Mouse (Mus musculus): ENCODE measurements at regions not wholly inside any gene's neighbourhood (a gene's known extent, or its start where the extent isn't known, plus 50 kb on each side); places are given as distances from the start of the nearest gene placed in this dataset.

DNA sequence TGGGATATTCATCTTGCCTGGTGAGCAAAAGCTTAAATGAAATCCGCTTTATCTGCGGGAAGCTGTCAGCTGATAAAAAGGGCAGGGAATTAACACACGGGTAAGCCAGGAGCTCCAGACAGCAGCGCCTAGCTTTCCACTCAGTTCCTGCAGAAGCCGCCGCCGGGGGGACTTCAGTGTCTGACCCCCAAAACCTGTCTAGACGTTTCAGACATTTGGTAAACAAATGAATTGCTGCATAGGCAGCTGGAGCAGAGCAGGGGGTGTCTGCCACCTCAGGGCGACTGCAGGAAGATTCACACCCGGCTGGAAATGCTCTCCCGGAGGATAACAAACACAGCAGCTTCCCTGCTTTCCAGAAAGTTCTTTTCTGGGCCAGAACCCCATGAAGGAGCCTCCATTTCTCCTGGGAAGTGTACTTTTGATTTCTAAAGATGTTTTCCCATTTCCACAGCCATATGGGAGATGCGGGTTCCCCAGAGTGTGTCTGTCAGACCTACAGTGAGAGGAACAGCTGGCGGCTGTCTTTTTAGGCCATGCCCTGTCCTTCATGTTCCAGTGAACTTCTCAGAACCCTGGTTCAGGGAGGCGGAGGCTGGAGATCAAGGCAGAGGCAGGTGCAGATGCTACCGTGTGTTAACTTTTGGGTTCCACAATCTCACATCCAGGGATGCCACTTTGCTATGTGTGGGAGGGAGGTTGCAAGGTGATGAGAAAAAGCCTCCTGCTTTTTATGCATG is 58.7 kb upstream of the Pmepa1 start:
- ATAC-seq: no peak
- no peaks in the 10 kb centered on the region for H3K27me3 ChIP-seq (replicated peaks; ENCODE audit: control insufficient read depth, insufficient read depth, low read length)
- TF ChIP-seq CTCF (IDR thresholded peaks at IDR 0.05; ENCODE audit: low read depth): no peak
- H3K9ac ChIP-seq (ENCODE audit: low read depth, low read length): no peak overlapping the region
- no peaks in the 10 kb centered on the region for H3K9me3 ChIP-seq (ENCODE audit: control insufficient read depth)
- H3K27ac ChIP-seq (ENCODE audit: low read depth, low read length): no peak overlapping the region
- no peak overlapping the region for H3K4me3 ChIP-seq (ENCODE audit: low read depth, low read length)
- no peaks in the 10 kb centered on the region; the same call in 1 of the 2 replicates for H3K4me1 ChIP-seq (replicated peaks; ENCODE audit: control insufficient read depth, insufficient read depth, low read length)
- no peaks in the 10 kb centered on the region for H3K36me3 ChIP-seq (ENCODE audit: control insufficient read depth, insufficient read depth)
- H3K4me2 ChIP-seq (replicated peaks; ENCODE audit: low read depth): no peak overlapping the region
- whole genome bisulfite sequencing: 24% methylated on average over 15 of the region's 15 CpGs

DNA sequence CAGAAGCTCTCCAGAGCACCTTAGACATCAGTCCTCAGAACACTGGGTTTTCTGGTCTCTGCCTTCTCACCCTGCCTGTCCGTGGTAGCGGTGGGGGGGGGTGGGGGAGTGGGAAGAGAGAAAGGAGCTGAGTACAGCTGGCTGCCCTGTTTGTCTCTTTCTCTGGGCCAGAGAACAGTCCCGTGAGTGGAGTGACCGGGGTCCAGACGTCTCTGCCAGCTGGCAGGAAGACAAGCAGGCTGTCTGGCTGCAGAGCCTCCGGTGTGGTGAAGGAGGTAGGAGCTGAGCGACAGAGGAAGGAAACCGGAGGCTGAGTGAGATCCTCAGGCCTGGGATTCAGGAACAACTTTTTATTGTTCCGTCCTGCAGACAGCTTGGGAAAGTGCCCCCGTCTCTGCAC is 59.5 kb upstream of the Pmepa1 start:
- Histone ChIP-seq H3K36me3 (ENCODE audit: control insufficient read depth, insufficient read depth) (no peaks in the 10 kb centered on the region), H3K4me3 (ENCODE audit: low read depth, low read length) (no peak overlapping the region), H3K4me1 (replicated peaks; ENCODE audit: control insufficient read depth, insufficient read depth, low read length) (no peaks in the 10 kb centered on the region; the same call in 1 of the 2 replicates), H3K27ac (ENCODE audit: low read depth, low read length) (no peak overlapping the region), H3K9ac (ENCODE audit: low read depth, low read length) (no peak overlapping the region), H3K9me3 (ENCODE audit: control insufficient read depth) (no peaks in the 10 kb centered on the region), H3K27me3 (replicated peaks; ENCODE audit: control insufficient read depth, insufficient read depth, low read length) (no peaks in the 10 kb centered on the region), H3K4me2 (replicated peaks; ENCODE audit: low read depth) (no peak overlapping the region)
- 29% methylated on average over 10 of the region's 10 CpGs for WGBS
- no peak for TF ChIP-seq CTCF (IDR thresholded peaks at IDR 0.05; ENCODE audit: low read depth)
- ATAC-seq: 0 out of 2 replicates have a peak, but pooled peaks have one; percentile 10

DNA sequence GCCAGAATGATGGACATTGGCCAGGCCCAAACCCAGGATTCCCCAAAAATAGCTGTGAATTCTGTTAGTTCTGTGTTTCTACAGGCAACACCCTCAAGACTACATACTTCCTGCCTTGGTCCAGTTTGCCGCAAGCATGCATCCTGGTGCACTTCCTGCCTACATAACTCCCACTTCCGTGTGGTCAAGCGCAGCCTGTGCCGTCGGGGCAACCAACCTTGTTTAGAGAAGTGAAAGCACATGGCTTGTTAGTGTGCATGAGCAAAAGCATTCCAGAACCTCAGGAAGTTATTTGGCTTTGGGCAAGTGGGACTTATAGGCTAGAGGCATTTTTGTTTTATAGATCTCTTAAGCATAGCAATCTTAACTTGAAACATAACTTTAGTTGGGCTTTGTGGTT is 61.3 kb upstream of the Pmepa1 start:
- Histone ChIP-seq H3K27me3 (replicated peaks; ENCODE audit: control insufficient read depth, insufficient read depth, low read length) (no peaks in the 10 kb centered on the region), H3K4me1 (replicated peaks; ENCODE audit: control insufficient read depth, insufficient read depth, low read length) (no peaks in the 10 kb centered on the region; the same call in 1 of the 2 replicates), H3K4me3 (ENCODE audit: low read depth, low read length) (no peak overlapping the region), H3K9ac (ENCODE audit: low read depth, low read length) (no peak overlapping the region), H3K4me2 (replicated peaks; ENCODE audit: low read depth) (no peak overlapping the region), H3K9me3 (ENCODE audit: control insufficient read depth) (no peaks in the 10 kb centered on the region), H3K27ac (ENCODE audit: low read depth, low read length) (no peak overlapping the region), H3K36me3 (ENCODE audit: control insufficient read depth, insufficient read depth) (no peaks in the 10 kb centered on the region)
- ATAC-seq: no peak
- WGBS: 73% methylated on average over 5 of the region's 5 CpGs
- no peak for TF ChIP-seq CTCF (IDR thresholded peaks at IDR 0.05; ENCODE audit: low read depth)

DNA sequence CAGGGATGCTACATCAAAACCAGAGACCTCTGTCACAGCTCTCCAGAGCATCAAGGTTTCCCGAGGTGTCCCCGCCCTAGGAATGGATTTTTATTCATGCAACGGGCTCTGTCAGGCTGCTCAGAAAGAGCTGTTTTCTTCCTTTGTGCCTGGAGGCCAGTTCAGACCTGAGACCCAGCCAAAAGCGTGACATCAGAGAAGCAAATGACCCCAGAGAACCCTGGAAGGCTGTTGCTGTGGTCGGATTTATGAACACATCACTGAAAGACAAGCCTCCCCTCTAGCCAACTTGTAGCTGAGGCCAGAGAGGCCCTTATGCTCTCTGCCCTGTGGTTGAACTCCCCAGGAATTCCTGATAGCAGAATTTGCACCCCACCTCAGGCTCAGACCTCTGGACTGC is 62.3 kb upstream of the Pmepa1 start:
- Histone ChIP-seq H3K9me3 (ENCODE audit: control insufficient read depth) (no peaks in the 10 kb centered on the region), H3K9ac (ENCODE audit: low read depth, low read length) (no peak overlapping the region), H3K4me2 (replicated peaks; ENCODE audit: low read depth) (no peak overlapping the region), H3K27me3 (replicated peaks; ENCODE audit: control insufficient read depth, insufficient read depth, low read length) (no peaks in the 10 kb centered on the region), H3K4me1 (replicated peaks; ENCODE audit: control insufficient read depth, insufficient read depth, low read length) (no peaks in the 10 kb centered on the region; the same call in 1 of the 2 replicates), H3K4me3 (ENCODE audit: low read depth, low read length) (no peak overlapping the region), H3K27ac (ENCODE audit: low read depth, low read length) (no peak overlapping the region), H3K36me3 (ENCODE audit: control insufficient read depth, insufficient read depth) (no peaks in the 10 kb centered on the region)
- no peak for TF ChIP-seq CTCF (IDR thresholded peaks at IDR 0.05; ENCODE audit: low read depth)
- 52% methylated on average over 5 of the region's 5 CpGs for WGBS
- no peak for ATAC-seq

DNA sequence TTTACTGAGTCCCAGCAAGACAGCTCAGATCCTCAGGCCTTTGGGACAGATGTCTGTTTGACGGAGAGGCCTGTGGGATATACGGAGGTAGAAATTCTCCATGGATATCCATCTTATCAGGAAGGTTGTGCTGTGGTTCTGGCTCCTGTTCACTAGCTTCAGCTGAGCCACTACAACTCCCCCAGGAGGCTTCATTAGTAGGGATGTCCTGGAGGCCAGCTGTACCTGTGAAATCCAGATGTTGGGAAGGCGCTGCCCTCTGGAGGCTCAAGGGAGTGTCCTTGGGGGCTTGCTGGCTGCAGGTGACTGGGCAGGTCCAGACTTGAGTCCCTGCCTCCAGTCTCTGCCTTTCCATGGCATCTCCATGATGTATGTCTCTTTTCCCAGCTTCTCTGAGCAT is 62.9 kb upstream of the Pmepa1 start:
- Histone ChIP-seq H3K9ac (ENCODE audit: low read depth, low read length) (no peak overlapping the region), H3K27me3 (replicated peaks; ENCODE audit: control insufficient read depth, insufficient read depth, low read length) (no peaks in the 10 kb centered on the region), H3K27ac (ENCODE audit: low read depth, low read length) (no peak overlapping the region), H3K4me1 (replicated peaks; ENCODE audit: control insufficient read depth, insufficient read depth, low read length) (no peaks in the 10 kb centered on the region; the same call in 1 of the 2 replicates), H3K9me3 (ENCODE audit: control insufficient read depth) (0 out of 2 replicates have a peak, but pooled peaks cover under 1% of the 10 kb centered on the region), H3K36me3 (ENCODE audit: control insufficient read depth, insufficient read depth) (no peaks in the 10 kb centered on the region), H3K4me3 (ENCODE audit: low read depth, low read length) (no peak overlapping the region), H3K4me2 (replicated peaks; ENCODE audit: low read depth) (no peak overlapping the region)
- no peak for ATAC-seq
- 89% methylated on average over 3 of the region's 3 CpGs for WGBS
- peak; percentile 46 for TF ChIP-seq CTCF (IDR thresholded peaks at IDR 0.05; ENCODE audit: low read depth)

DNA sequence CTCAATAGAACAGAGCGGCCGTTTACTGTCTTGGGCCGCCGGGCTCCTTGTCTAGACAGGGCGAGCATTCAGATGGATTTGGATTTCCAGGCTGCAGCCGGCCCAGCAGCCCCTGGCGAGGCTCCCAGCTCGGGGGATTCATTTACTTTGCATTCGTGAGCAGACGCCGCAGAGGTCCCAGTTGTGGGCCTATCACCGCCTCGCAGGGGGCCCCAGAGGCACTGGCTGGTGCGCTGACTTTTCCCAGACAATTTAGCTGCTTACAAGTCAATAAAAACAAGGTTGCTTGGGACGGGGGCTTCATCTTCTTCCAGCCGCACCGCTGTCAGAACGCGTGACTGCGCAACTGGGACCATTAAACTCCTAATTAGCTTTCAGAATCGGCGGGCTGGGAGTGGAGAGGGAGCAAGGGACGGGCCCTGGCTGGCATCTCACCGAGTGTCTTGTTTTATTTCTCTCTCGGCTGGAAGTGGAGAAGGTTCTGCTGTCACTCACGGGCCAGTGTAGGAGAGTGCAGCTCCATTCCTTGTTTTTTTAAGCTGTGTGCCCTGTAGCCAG is 63.8 kb upstream of the Pmepa1 start:
- no peak overlapping the region for H3K9ac ChIP-seq (ENCODE audit: low read depth, low read length)

More for the DNA sequence above, 63.8 kb upstream of the Pmepa1 start:
- Histone ChIP-seq H3K4me3 (ENCODE audit: low read depth, low read length) (peak overlapping the region; percentile 5; the same call in 1 of the 2 replicates), H3K27ac (ENCODE audit: low read depth, low read length) (no peak overlapping the region), H3K27me3 (replicated peaks; ENCODE audit: control insufficient read depth, insufficient read depth, low read length) (no peaks in the 10 kb centered on the region), H3K4me2 (replicated peaks; ENCODE audit: low read depth) (peak overlapping the region; percentile 44), H3K4me1 (replicated peaks; ENCODE audit: control insufficient read depth, insufficient read depth, low read length) (no peaks in the 10 kb centered on the region; the same call in 1 of the 2 replicates), H3K9me3 (ENCODE audit: control insufficient read depth) (0 out of 2 replicates have a peak, but pooled peaks cover 4% of the 10 kb centered on the region), H3K36me3 (ENCODE audit: control insufficient read depth, insufficient read depth) (no peaks in the 10 kb centered on the region)
- TF ChIP-seq CTCF (IDR thresholded peaks at IDR 0.05; ENCODE audit: low read depth): no peak
- ATAC-seq: no peak
- WGBS: 19% methylated on average over 26 of the region's 26 CpGs
